Comparison of ENCODE assay signal across 9 mouse cellular contexts in the genomic region with DNA sequence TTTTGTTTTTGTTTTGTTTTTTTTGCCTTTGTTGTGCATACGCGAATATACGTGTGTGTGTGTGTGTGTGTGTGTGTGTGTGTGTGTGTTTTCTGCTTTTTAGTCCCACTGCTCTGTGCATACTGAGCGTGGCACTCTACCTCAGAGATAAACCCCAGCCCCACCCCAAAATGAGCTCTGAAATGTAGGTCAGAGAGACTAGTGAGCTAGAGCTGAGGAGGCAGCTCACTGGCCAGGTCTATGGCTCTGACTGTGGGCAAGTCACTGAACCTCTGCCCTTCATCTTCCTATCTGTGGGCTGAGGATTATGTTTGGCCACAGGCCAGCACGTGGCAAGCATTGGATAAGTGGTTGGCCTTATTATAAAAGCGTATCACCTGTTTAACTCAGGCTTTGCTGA. TPM values are rescaled to one million over a fixed set of nuclear protein-coding genes. Genes with fewer than 3 reads are reported as not detected.
A peak's percentile ranks its signal among the peaks of the same experiment; 100 is the strongest.
DNase-seq lines count a peak whose midpoint lies in the region; TF ChIP-seq lines count a peak whose summit lies in the region.
"Had no signal": no experiment of that assay in that cellular context is flagged by ENCODE, and none has a peak within 500 bp of the region (broad histone marks: within the 10 kb centered on the region; RNA-seq: fewer than 3 reads in every experiment).

No protein-coding gene starts in this region.

- dilution Hi-C loops in CH12.LX (cut with MboI; ENCODE audit: extremely low pct_ligation_motif_present, extremely low pct_unique_long_range_greater_than_20kb, low sequenced_read_pairs), result no loop called here

- peaks cover 0 to 22% of the 10 kb centered on the region in 2 experiments for H3K36me3 ChIP-seq in CH12.LX (replicated peaks in 1 of 2; ENCODE audit: control insufficient read depth in 1 of 2, insufficient read depth in 1 of 2, low read length in 1 of 2)
- peaks cover 13% of the 10 kb centered on the region for H3K36me3 ChIP-seq in erythroblast, embryonic 14.5 days (ENCODE audit: control insufficient read depth)

- H3K9me3 ChIP-seq in CH12.LX (replicated peaks; ENCODE audit: low read length), result no peaks in the 10 kb centered on the region
- H3K9me3 ChIP-seq in erythroblast, embryonic 14.5 days (ENCODE audit: control insufficient read depth, low read length), result no peaks in the 10 kb centered on the region

- no peak for TF ChIP-seq POLR2A in CH12.LX (IDR thresholded peaks at IDR 0.05; ENCODE audit: low read depth, low read length)

- peak; percentile 43 for DNase-seq in cerebellum, adult 11-12 months
- no peak for DNase-seq in cerebellum, adult 8-10 months
- DNase-seq in CH12.LX (ENCODE audit: extremely low read depth), result no peak
- DNase-seq in kidney, postnatal 14 days, result peak; percentile 53
- DNase-seq in naive thymus-derived CD4-positive, alpha-beta T cell, adult 2 months (ENCODE audit: low read depth), result peak; percentile 19
- no peak for DNase-seq in layer of hippocampus, adult 11-12 months (ENCODE audit: low spot score)
- DNase-seq in left cerebral cortex, postnatal 14 days (ENCODE audit: low spot score in 2 of 2), result no peak

- no peak for TF ChIP-seq CTCF in CH12.LX (conservative IDR thresholded peaks at IDR 0.05 in 1 of 2, IDR thresholded peaks at IDR 0.05 in 1 of 2; ENCODE audit: low read depth in 2 of 2, low read length in 2 of 2)

- H3K27ac ChIP-seq in CH12.LX (ENCODE audit: insufficient read depth, low read depth), result no peak overlapping the region

- in situ Hi-C loops in CH12.LX (cut with MboI; ENCODE audit: low pct_ligation_motif_present, low pct_unique_long_range_greater_than_20kb, low sequenced_read_pairs), result no loop called here

- H3K4me1 ChIP-seq in CH12.LX (ENCODE audit: control insufficient read depth in 1 of 2, insufficient read depth in 2 of 2), result peaks cover 6 to 31% of the 10 kb centered on the region in 2 experiments
- peaks cover 33% of the 10 kb centered on the region for H3K4me1 ChIP-seq in erythroblast, embryonic 14.5 days (ENCODE audit: control insufficient read depth)

- no peak for TF ChIP-seq EP300 in CH12.LX (IDR thresholded peaks at IDR 0.05; ENCODE audit: low read length)

- H3K4me2 ChIP-seq in CH12.LX (ENCODE audit: insufficient read depth, low read depth, poor library complexity, severe bottlenecking), result peak overlapping the region; percentile 94

- H3K79me2 ChIP-seq in CH12.LX (replicated peaks; ENCODE audit: control insufficient read depth, extremely low read depth, insufficient read depth, poor library complexity, severe bottlenecking), result peaks cover 27% of the 10 kb centered on the region

- peak overlapping the region in 2 of 3 experiments; percentile 6 to 97 for H3K4me3 ChIP-seq in CH12.LX (replicated peaks in 1 of 3; ENCODE audit: low read depth in 2 of 3, low read length in 2 of 3, poor library complexity in 1 of 3)
- H3K4me3 ChIP-seq in erythroblast, embryonic 14.5 days (replicated peaks), result peak overlapping the region; percentile 95

- TF ChIP-seq RAD21 in CH12.LX (IDR thresholded peaks at IDR 0.05; ENCODE audit: low read depth, low read length), result no peak

- intact Hi-C loops in left cerebral cortex, postnatal 14 days (cut with DNase I), result no loop called here

- H3K9ac ChIP-seq in CH12.LX (ENCODE audit: insufficient read depth, low read depth), result no peak overlapping the region; the same call in 1 of the 2 replicates

- H3K27me3 ChIP-seq in CH12.LX (replicated peaks), result no peaks in the 10 kb centered on the region
- H3K27me3 ChIP-seq in erythroblast, embryonic 14.5 days (ENCODE audit: control insufficient read depth), result peaks cover 3% of the 10 kb centered on the region; the same call in 1 of the 2 replicates

TF ChIP-seq in CH12.LX, 34 proteins besides CTCF, POLR2A, EP300 and RAD21:
- TF ChIP-seq UBTF (IDR thresholded peaks at IDR 0.05; ENCODE audit: low read depth, low read length) (no peak), E2F4 (IDR thresholded peaks at IDR 0.05; ENCODE audit: insufficient replicate concordance, low read depth, low read length) (no peak), ELF1 (IDR thresholded peaks at IDR 0.05; ENCODE audit: low read depth, low read length) (no peak), SMC3 (IDR thresholded peaks at IDR 0.05; ENCODE audit: low read depth, low read length) (no peak), JUN (IDR thresholded peaks at IDR 0.05; ENCODE audit: insufficient read depth, low read depth, low read length) (no peak), USF1 (IDR thresholded peaks at IDR 0.05; ENCODE audit: low read depth, low read length) (no peak), POLR2AphosphoS2 (IDR thresholded peaks at IDR 0.05; ENCODE audit: low read depth, low read length) (no peak), BHLHE40 (IDR thresholded peaks at IDR 0.05; ENCODE audit: low read depth, low read length) (no peak), TBP (conservative IDR thresholded peaks at IDR 0.05; ENCODE audit: low read depth, low read length) (no peak), ETS1 (conservative IDR thresholded peaks at IDR 0.05; ENCODE audit: low read depth, low read length) (no peak), PAX5 (IDR thresholded peaks at IDR 0.05; ENCODE audit: low read length) (no peak)

RNA-seq across cellular contexts. Expression of gene Aagab, which starts 1.4 kb away (rescaled TPM):
- 14.3 and 14.5 TPM in 2 replicates for total RNA-seq in CH12.LX (2012; rRNA removed)
- total RNA-seq in CH12.LX (2014; rRNA removed), result 14.3 and 14.5 TPM in 2 replicates
- 27.8 and 36.6 TPM in 2 replicates for polyA plus RNA-seq in CH12.LX (2012; ENCODE audit: insufficient read length, low read depth)
- polyA plus RNA-seq in erythroblast, embryonic 14.5 days (2012), result 0.41 and 0.54 TPM in 2 replicates
- total RNA-seq in left cerebral cortex, postnatal 14 days (2021), result 10 to 100 TPM; 44.2 to 46.5 TPM

RNA-seq across cellular contexts. Expression of gene Iqch, which starts 1.6 kb away (rescaled TPM):
- 0.04 TPM in 2 replicates for total RNA-seq in CH12.LX (2012; rRNA removed)
- total RNA-seq in CH12.LX (2014; rRNA removed), result 0.08 and 0.15 TPM in 2 replicates
- 0.18 and 0.21 TPM in 2 replicates for polyA plus RNA-seq in CH12.LX (2012; ENCODE audit: insufficient read length, low read depth)
- not detected in 2 replicates for polyA plus RNA-seq in erythroblast, embryonic 14.5 days (2012)
- total RNA-seq in left cerebral cortex, postnatal 14 days (2021), result under 1 TPM in 1 of 2 experiments, not detected in 1; 0.19 TPM
- total RNA-seq: left cerebral cortex, postnatal 10 days had no signal

Comparison
In these comparisons a context has a peak if more than half of its experiments do, and no peak if none do; other contexts are left out.
1. DNase-seq: peak in cerebellum, adult 11-12 months (single experiment), kidney, postnatal 14 days (single experiment) and naive thymus-derived CD4-positive, alpha-beta T cell, adult 2 months (single experiment); none in cerebellum, adult 8-10 months (single experiment), CH12.LX (single experiment), layer of hippocampus, adult 11-12 months (single experiment) and left cerebral cortex, postnatal 14 days (0 of 2).